Mouse (Mus musculus): ENCODE data around the gene Zfp219.
"Not testable (repeated sequence)": the region's sequence is repeated elsewhere in the genome, so short reads cannot be mapped to it uniquely, and the experiment has no call there.

Zfp219 gene

GRCm38 (mm10) chr14:52020486-52021137, at the start of gene Zfp219:
Zfp219 (minus strand) TSS chr14:52020733.
- CTCF ChIA-PET, result interaction anchor here (1.6 kb wide), 1 partner anchor 137 kb away, joined by 4 read pairs; no protein-coding TSS in a partner anchor

- CTCF ChIA-PET, result no interaction called here
Observed at GRCm38 (mm10) chr14:52066135-52066534, 45.6 kb upstream of the Zfp219 start.

GRCm38 (mm10) chr14:52061798-52062197, 41.3 kb upstream of the Zfp219 start:
- CTCF ChIA-PET, result no interaction called here

- CTCF ChIA-PET, result no interaction called here
Observed at GRCm38 (mm10) chr14:52060800-52061199, 40.3 kb upstream of the Zfp219 start.

GRCm38 (mm10) chr14:52059982-52060381, 39.4 kb upstream of the Zfp219 start:
- CTCF ChIA-PET, result no interaction called here

GRCm38 (mm10) chr14:52052720-52053119, 32.2 kb upstream of the Zfp219 start:
- CTCF ChIA-PET, result not testable (repeated sequence)

- CTCF ChIA-PET, result no interaction called here
Observed at GRCm38 (mm10) chr14:52045966-52046565, 25.5 kb upstream of the Zfp219 start.

- CTCF ChIA-PET, result no interaction called here
Observed at GRCm38 (mm10) chr14:52044901-52045678, 24.6 kb upstream of the Zfp219 start.

GRCm38 (mm10) chr14:52043446-52043845, 22.9 kb upstream of the Zfp219 start:
- CTCF ChIA-PET, result no interaction called here

GRCm38 (mm10) chr14:52042359-52042758, 21.8 kb upstream of the Zfp219 start, which contains the start of gene Olfr221:
Olfr221 (minus strand) TSS chr14:52042459.
- CTCF ChIA-PET, result not testable (repeated sequence)

GRCm38 (mm10) chr14:52039332-52039731, 18.8 kb upstream of the Zfp219 start:
- CTCF ChIA-PET, result interaction anchor here (0.6 kb wide), 1 partner anchor 13 kb away, joined by 3 read pairs; no protein-coding TSS in a partner anchor

GRCm38 (mm10) chr14:52035926-52036325, 15.4 kb upstream of the Zfp219 start:
- CTCF ChIA-PET, result no interaction called here

- CTCF ChIA-PET, result interaction anchor here (1.2 kb wide), 1 partner anchor 13 kb away, joined by 3 read pairs; no protein-coding TSS in a partner anchor
Observed at GRCm38 (mm10) chr14:52026342-52026741, 5.8 kb upstream of the Zfp219 start.

GRCm38 (mm10) chr14:52024133-52024532, 3.6 kb upstream of the Zfp219 start:
- CTCF ChIA-PET, result no interaction called here

- CTCF ChIA-PET, result interaction anchor here (0.6 to 0.9 kb wide), 2 partner anchors 14 to 76 kb away, joined by 3 read pairs; no protein-coding TSS in a partner anchor
Observed at GRCm38 (mm10) chr14:52022709-52023459, 2.4 kb upstream of the Zfp219 start.

- CTCF ChIA-PET, result interaction anchor here (0.9 kb wide), 1 partner anchor 13 kb away, joined by 3 read pairs; no protein-coding TSS in a partner anchor
Observed at GRCm38 (mm10) chr14:52022244-52022708, 1.7 kb upstream of the Zfp219 start.

GRCm38 (mm10) chr14:52021568-52022212, 1.2 kb upstream of the Zfp219 start:
- CTCF ChIA-PET, result interaction anchor here (0.9 kb wide), 1 partner anchor 13 kb away, joined by 3 read pairs; no protein-coding TSS in a partner anchor

GRCm38 (mm10) chr14:52021138-52021529, 601 bp upstream of the Zfp219 start:
- CTCF ChIA-PET, result no interaction called here

- CTCF ChIA-PET, result interaction anchor here (0.6 to 1.6 kb wide), 2 partner anchors 10 to 136 kb away, joined by 3 to 4 read pairs; no protein-coding TSS in a partner anchor
Observed at GRCm38 (mm10) chr14:52019590-52020340, 768 bp downstream of the Zfp219 start.

GRCm38 (mm10) chr14:52019051-52019589, 1.4 kb downstream of the Zfp219 start:
- CTCF ChIA-PET, result interaction anchor here (1.6 kb wide), 1 partner anchor 136 kb away, joined by 4 read pairs; no protein-coding TSS in a partner anchor
